Mouse (Mus musculus) neural tube, embryonic 15.5 days (tissue): ENCODE data around the gene Rpl10. TPM values are rescaled to one million over a fixed set of nuclear protein-coding genes. Genes with fewer than 3 reads are reported as not detected.

ENCODE experiments used
- ATAC-seq: fragments of 200-750 bp; cut with Nextera tagmentation; 2 replicates; pipeline ENCODE4 v1.8.0; 2017; ENCODE audit warnings: mild to moderate bottlenecking, moderate TSS enrichment, moderate library complexity; ENCODE audit not compliant: low FRiP score
- H3K27ac ChIP-seq: fragments of 300-500 bp; sonication (generic); replicated peaks from 2 replicates; pipeline ENCODE4 v1.5.1; 2015; ENCODE audit warnings: mild to moderate bottlenecking, inconsistent platforms
- H3K27me3 ChIP-seq: fragments of 300-500 bp; sonication (generic); replicated peaks from 2 replicates; pipeline ENCODE4 v1.6.1; 2015; ENCODE audit warnings: inconsistent platforms
- H3K36me3 ChIP-seq: fragments of 300-500 bp; sonication (generic); 2 replicates; pipeline ENCODE4 v1.6.1; 2015; ENCODE audit warnings: inconsistent platforms
- H3K4me1 ChIP-seq: fragments of 300-500 bp; sonication (generic); 2 replicates; pipeline ENCODE4 v1.6.1; 2015; ENCODE audit warnings: inconsistent platforms
- H3K4me2 ChIP-seq: fragments of 300-500 bp; sonication (generic); 2 replicates; pipeline ENCODE4 v1.6.1; 2015; ENCODE audit warnings: inconsistent platforms, mild to moderate bottlenecking, moderate library complexity
- H3K4me3 ChIP-seq: fragments of 300-500 bp; sonication (generic); replicated peaks from 2 replicates; pipeline ENCODE4 v1.5.1; 2015; ENCODE audit warnings: mild to moderate bottlenecking, inconsistent platforms
- H3K9ac ChIP-seq: fragments of 300-500 bp; sonication (generic); replicated peaks from 2 replicates; pipeline ENCODE4 v1.6.1; 2015; ENCODE audit warnings: mild to moderate bottlenecking, inconsistent platforms
- H3K9me3 ChIP-seq: fragments of 300-500 bp; sonication (generic); replicated peaks from 2 replicates; pipeline ENCODE4 v1.6.1; 2016; ENCODE audit warnings: inconsistent platforms
- WGBS: fragments of 180-500 bp; shearing (Covaris S2); methylation state at CpG from one replicate; pipeline ENCODE4 v1.1.7; 2015; ENCODE audit warnings: mixed read lengths; 5-methylcytosine and 5-hydroxymethylcytosine counted together
- polyA plus RNA-seq: library from polyadenylated mRNA; unstranded; fragments of >200 nt; fragmentation: Nextera tagmentation; extraction: Ambion mirVana; gene quantifications from 2 replicates; pipeline ENCODE4 v1.2.1, GENCODE M21; 2015

Rpl10 gene
- polyA plus RNA-seq = 436 and 510 TPM in 2 replicates

- Histone ChIP-seq H3K27me3 (no peaks in the 10 kb centered on the region), H3K4me2 (peak within 1 kb of the TSS; percentile 57), H3K9me3 (no peaks in the 10 kb centered on the region), H3K4me1 (peaks cover 10% of the 10 kb centered on the region), H3K9ac (peak within 1 kb of the TSS; percentile 65), H3K27ac (peak within 1 kb of the TSS; percentile 97), H3K4me3 (peak within 1 kb of the TSS; percentile 53), H3K36me3 (no peaks in the 10 kb centered on the region)
- ATAC-seq = peak; percentile 97
- 19% methylated on average over 42 of the region's 42 CpGs for WGBS
Observed at GRCm38 (mm10) chrX:74270062-74270901, at the start of gene Rpl10. Rpl10 (plus strand) TSS chrX:74270812.

- Histone ChIP-seq H3K9me3 (no peaks in the 10 kb centered on the region), H3K4me2 (no peak overlapping the region), H3K36me3 (peaks cover 86% of the 10 kb centered on the region), H3K4me3 (no peak overlapping the region), H3K9ac (no peak overlapping the region), H3K4me1 (no peaks in the 10 kb centered on the region), H3K27ac (no peak overlapping the region), H3K27me3 (no peaks in the 10 kb centered on the region)
- ATAC-seq = no peak
- WGBS = 74% methylated on average over 1 of the region's 1 CpGs
Observed at GRCm38 (mm10) chrX:74230038-74230437, 40.6 kb upstream of the Rpl10 start.

GRCm38 (mm10) chrX:74233196-74233595, 37.4 kb upstream of the Rpl10 start:
- Histone ChIP-seq H3K27ac (no peak overlapping the region), H3K9ac (no peak overlapping the region), H3K27me3 (no peaks in the 10 kb centered on the region), H3K4me2 (no peak overlapping the region), H3K4me3 (no peak overlapping the region), H3K4me1 (no peaks in the 10 kb centered on the region), H3K9me3 (no peaks in the 10 kb centered on the region), H3K36me3 (peaks cover 80% of the 10 kb centered on the region)
- 94% methylated on average over 5 of the region's 5 CpGs for WGBS
- no peak for ATAC-seq

GRCm38 (mm10) chrX:74240332-74240731, 30.3 kb upstream of the Rpl10 start:
- H3K4me1 ChIP-seq = peaks cover 11% of the 10 kb centered on the region
- no peak overlapping the region for H3K27ac ChIP-seq
- no peak for ATAC-seq
- no peaks in the 10 kb centered on the region for H3K9me3 ChIP-seq
- no peak overlapping the region for H3K9ac ChIP-seq
- peaks cover 59% of the 10 kb centered on the region for H3K36me3 ChIP-seq
- H3K4me2 ChIP-seq = no peak overlapping the region
- 91% methylated on average over 4 of the region's 4 CpGs for WGBS
- no peak overlapping the region for H3K4me3 ChIP-seq
- H3K27me3 ChIP-seq = no peaks in the 10 kb centered on the region

GRCm38 (mm10) chrX:74243396-74243795, 27.2 kb upstream of the Rpl10 start:
- H3K27ac ChIP-seq = no peak overlapping the region
- peaks cover 38% of the 10 kb centered on the region for H3K36me3 ChIP-seq
- H3K4me1 ChIP-seq = peaks cover 11% of the 10 kb centered on the region
- peak overlapping the region; percentile 60 for H3K4me2 ChIP-seq
- no peaks in the 10 kb centered on the region for H3K9me3 ChIP-seq
- no peak overlapping the region; the same call in 1 of the 2 replicates for H3K9ac ChIP-seq
- no peaks in the 10 kb centered on the region for H3K27me3 ChIP-seq
- H3K4me3 ChIP-seq = peak overlapping the region; percentile 54
- WGBS = 86% methylated on average over 2 of the region's 2 CpGs
- ATAC-seq = no peak

- Histone ChIP-seq H3K36me3 (peaks cover 38% of the 10 kb centered on the region), H3K4me1 (peaks cover 11% of the 10 kb centered on the region), H3K4me2 (peak overlapping the region; percentile 60), H3K4me3 (peak overlapping the region; percentile 54), H3K9ac (no peak overlapping the region; the same call in 1 of the 2 replicates), H3K27me3 (no peaks in the 10 kb centered on the region), H3K27ac (no peak overlapping the region), H3K9me3 (no peaks in the 10 kb centered on the region)
- WGBS = 71% methylated on average over 3 of the region's 3 CpGs
- ATAC-seq = no peak
Observed at GRCm38 (mm10) chrX:74243807-74244206, 26.8 kb upstream of the Rpl10 start.

- Histone ChIP-seq H3K9ac (peak overlapping the region; percentile 65), H3K36me3 (peaks cover 30% of the 10 kb centered on the region), H3K4me3 (peak overlapping the region; percentile 54), H3K9me3 (no peaks in the 10 kb centered on the region), H3K27me3 (no peaks in the 10 kb centered on the region), H3K27ac (peak overlapping the region; percentile 89), H3K4me1 (peaks cover 15% of the 10 kb centered on the region), H3K4me2 (peak overlapping the region; percentile 60)
- 36% methylated on average over 3 of the region's 3 CpGs for WGBS
- peak; percentile 18 for ATAC-seq
Observed at GRCm38 (mm10) chrX:74244614-74245083, 26.0 kb upstream of the Rpl10 start.

- WGBS = 32% methylated on average over 1 of the region's 1 CpGs
- Histone ChIP-seq H3K27ac (peak overlapping the region; percentile 89), H3K9me3 (no peaks in the 10 kb centered on the region), H3K9ac (peak overlapping the region; percentile 65), H3K4me1 (peaks cover 15% of the 10 kb centered on the region), H3K4me3 (peak overlapping the region; percentile 54), H3K4me2 (peak overlapping the region; percentile 60), H3K36me3 (peaks cover 25% of the 10 kb centered on the region), H3K27me3 (no peaks in the 10 kb centered on the region)
- no peak for ATAC-seq
Observed at GRCm38 (mm10) chrX:74245107-74245506, 25.5 kb upstream of the Rpl10 start.

GRCm38 (mm10) chrX:74245687-74246086, 24.9 kb upstream of the Rpl10 start:
- no peaks in the 10 kb centered on the region for H3K27me3 ChIP-seq
- H3K4me1 ChIP-seq = peaks cover 15% of the 10 kb centered on the region
- H3K36me3 ChIP-seq = peaks cover 19% of the 10 kb centered on the region
- WGBS = 23% methylated on average over 17 of the region's 21 CpGs
- H3K9me3 ChIP-seq = no peaks in the 10 kb centered on the region
- H3K4me3 ChIP-seq = peak overlapping the region; percentile 54
- H3K4me2 ChIP-seq = peak overlapping the region; percentile 60
- peak overlapping the region; percentile 65 for H3K9ac ChIP-seq
- peak overlapping the region; percentile 89 for H3K27ac ChIP-seq
- peak; percentile 60 for ATAC-seq

- Histone ChIP-seq H3K4me1 (peaks cover 15% of the 10 kb centered on the region), H3K4me2 (peak overlapping the region; percentile 60), H3K9me3 (no peaks in the 10 kb centered on the region), H3K4me3 (peak overlapping the region; percentile 54), H3K36me3 (peaks cover 14% of the 10 kb centered on the region), H3K27ac (peak overlapping the region; percentile 89), H3K9ac (peak overlapping the region; percentile 65), H3K27me3 (no peaks in the 10 kb centered on the region)
- WGBS = 20% methylated on average over 38 of the region's 38 CpGs
- ATAC-seq = peak; percentile 91
Observed at GRCm38 (mm10) chrX:74246213-74246681, 24.4 kb upstream of the Rpl10 start.

- H3K9ac ChIP-seq = peak overlapping the region; percentile 41
- no peaks in the 10 kb centered on the region for H3K9me3 ChIP-seq
- ATAC-seq = peak; percentile 17; the same call in 1 of the 2 replicates
- H3K27ac ChIP-seq = peak overlapping the region; percentile 73; the same call in 1 of the 2 replicates
- H3K4me1 ChIP-seq = peaks cover 15% of the 10 kb centered on the region
- peak overlapping the region; percentile 54 for H3K4me3 ChIP-seq
- WGBS = 35% methylated on average over 14 of the region's 15 CpGs
- peaks cover 10% of the 10 kb centered on the region for H3K36me3 ChIP-seq
- H3K27me3 ChIP-seq = no peaks in the 10 kb centered on the region
- H3K4me2 ChIP-seq = peak overlapping the region; percentile 60
Observed at GRCm38 (mm10) chrX:74246693-74247092, 23.9 kb upstream of the Rpl10 start.

GRCm38 (mm10) chrX:74248651-74249050, 22.0 kb upstream of the Rpl10 start:
- Histone ChIP-seq H3K4me1 (peaks cover 11% of the 10 kb centered on the region), H3K27me3 (no peaks in the 10 kb centered on the region), H3K4me3 (0 out of 2 replicates have a peak overlapping the region, but pooled peaks have one; percentile 44), H3K9ac (no peak overlapping the region), H3K27ac (no peak overlapping the region; the same call in 1 of the 2 replicates), H3K4me2 (peak overlapping the region; percentile 64), H3K36me3 (no peaks in the 10 kb centered on the region), H3K9me3 (no peaks in the 10 kb centered on the region)
- 27% methylated on average over 3 of the region's 3 CpGs for WGBS
- ATAC-seq = no peak
